Mouse (Mus musculus) WW6 (cell line): ENCODE data around the gene Rab5if.
"Not testable (repeated sequence)": the region's sequence is repeated elsewhere in the genome, so short reads cannot be mapped to it uniquely, and the experiment has no call there.

ENCODE experiments used
- DNase-seq: peaks from one replicate; pipeline ENCODE4 v3.0.0-alpha.2; 2013; ENCODE audit warnings: low read depth, low spot score

The Rab5if gene

GRCm38 (mm10) chr2:156887017-156887416 lies 24.1 kb downstream of the Rab5if start, which contains the start of gene Sla2:
Gene Sla2, minus strand, starts transcription at chr2:156887192.
- no peak for DNase-seq

GRCm38 (mm10) chr2:156888490-156888889 lies 25.6 kb downstream of the Rab5if start:
- no peak for DNase-seq

GRCm38 (mm10) chr2:156892240-156892639 lies 29.3 kb downstream of the Rab5if start:
- no peak for DNase-seq

- DNase-seq, result no peak
These were observed 29.9 kb downstream of the Rab5if start for GRCm38 (mm10) chr2:156892821-156893220.

- DNase-seq, result no peak
These were observed 31.8 kb downstream of the Rab5if start for GRCm38 (mm10) chr2:156894496-156895265.

GRCm38 (mm10) chr2:156896384-156896914 lies 33.5 kb downstream of the Rab5if start:
- no peak for DNase-seq

GRCm38 (mm10) chr2:156897034-156897433 lies 34.1 kb downstream of the Rab5if start:
- DNase-seq, result no peak

- no peak for DNase-seq
These were observed 35.4 kb downstream of the Rab5if start for GRCm38 (mm10) chr2:156898374-156898773.

GRCm38 (mm10) chr2:156899184-156899583 lies 36.3 kb downstream of the Rab5if start:
- DNase-seq, result no peak

GRCm38 (mm10) chr2:156901344-156901743 lies 38.4 kb downstream of the Rab5if start:
- no peak for DNase-seq

GRCm38 (mm10) chr2:156901883-156902282 lies 39.0 kb downstream of the Rab5if start:
- no peak for DNase-seq

GRCm38 (mm10) chr2:156902411-156902810 lies 39.5 kb downstream of the Rab5if start:
- DNase-seq, result not testable (repeated sequence)

GRCm38 (mm10) chr2:156903367-156903766 lies 40.4 kb downstream of the Rab5if start:
- peak; percentile 24 for DNase-seq

- peak; percentile 47 for DNase-seq
These were observed 42.2 kb downstream of the Rab5if start for GRCm38 (mm10) chr2:156904976-156905717.

- not testable (repeated sequence) for DNase-seq
These were observed 43.0 kb downstream of the Rab5if start for GRCm38 (mm10) chr2:156905931-156906330.

- no peak for DNase-seq
These were observed 50.3 kb downstream of the Rab5if start for GRCm38 (mm10) chr2:156913191-156913590.

- DNase-seq, result no peak
These were observed 52.6 kb downstream of the Rab5if start for GRCm38 (mm10) chr2:156915559-156915958.

GRCm38 (mm10) chr2:156916419-156917125 lies 53.6 kb downstream of the Rab5if start:
- DNase-seq, result no peak

- DNase-seq, result no peak
These were observed 55.6 kb downstream of the Rab5if start for GRCm38 (mm10) chr2:156918562-156918961.

GRCm38 (mm10) chr2:156919191-156919590 lies 56.3 kb downstream of the Rab5if start:
- not testable (repeated sequence) for DNase-seq

- DNase-seq, result no peak
These were observed 56.9 kb downstream of the Rab5if start for GRCm38 (mm10) chr2:156919796-156920195.

- no peak for DNase-seq
These were observed 60.1 kb downstream of the Rab5if start for GRCm38 (mm10) chr2:156923057-156923456.
